Mouse (Mus musculus) testis, adult 2 months (tissue): Measurements from ENCODE around the gene Shf.

Experiments
- CTCF ChIP-seq: fragments of 200-500 bp; IDR thresholded peaks from 2 replicates; pipeline ENCODE4 v1.5.1; 2012; ENCODE audit warnings: low read depth, mild to moderate bottlenecking, inconsistent platforms, low read length, moderate library complexity; ENCODE audit not compliant: control insufficient read depth, insufficient read depth, insufficient replicate concordance
- POLR2A ChIP-seq: fragments of 200-500 bp; IDR thresholded peaks from 2 replicates; pipeline ENCODE4 v1.6.1; 2012; ENCODE audit warnings: low read depth, mild to moderate bottlenecking, inconsistent platforms, low read length, moderate library complexity; ENCODE audit not compliant: control insufficient read depth

DNA sequence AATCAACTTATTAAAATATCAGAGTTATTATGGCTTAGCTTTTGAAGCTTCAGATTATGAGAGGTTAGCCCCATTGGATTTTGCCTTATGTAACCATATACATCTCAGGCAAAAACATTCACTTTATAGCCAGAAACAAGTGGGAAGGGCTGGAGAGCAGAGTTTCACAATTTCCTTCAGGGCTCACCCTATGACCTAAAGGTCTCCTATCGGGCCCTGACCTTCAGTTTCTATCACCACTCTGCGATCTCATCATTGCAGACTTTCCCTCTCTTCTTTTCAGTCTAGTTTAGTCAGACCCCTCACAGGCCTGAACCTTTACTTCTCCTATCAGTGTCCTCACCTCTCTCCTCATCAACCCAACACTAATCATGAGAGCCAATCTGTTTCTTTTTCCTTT, 38.6 kb upstream of the Shf start:
- TF ChIP-seq CTCF = no peak
- TF ChIP-seq POLR2A = no peak
